ENCODE assay signal across 19 mouse cellular contexts in genomic region chr15:89471476-89471875, GRCm38 (mm10). TPM values are rescaled to one million over a fixed set of nuclear protein-coding genes. Genes with fewer than 3 reads are reported as not detected.
"Had no signal": no experiment of that assay in that cellular context is flagged by ENCODE, and none has a peak within 500 bp of the region (broad histone marks: within the 10 kb centered on the region; RNA-seq: fewer than 3 reads in every experiment).

No protein-coding gene starts in this region.

- H3K36me3 ChIP-seq: neural tube, embryonic 15.5 days; stomach, embryonic 15.5 days had no signal

- DNase-seq: retina, postnatal 1 day; right cerebral cortex, adult 18-20 months; right cerebral cortex, postnatal 14 days; right cerebral cortex, postnatal 25 days; right cerebral cortex, postnatal 4 days; spleen, adult 18-20 months; thymus, adult 18-20 months; thymus, adult 2 months; thymus, postnatal 14 days; thymus, postnatal 25 days; thymus, postnatal 36 days; thymus, postnatal 4 days had no signal

- H3K27me3 ChIP-seq: neural tube, embryonic 15.5 days; stomach, embryonic 15.5 days had no signal

- H3K4me3 ChIP-seq: neural tube, embryonic 15.5 days; stomach, embryonic 15.5 days had no signal

- H3K9me3 ChIP-seq: neural tube, embryonic 15.5 days; stomach, embryonic 15.5 days had no signal

- H3K27ac ChIP-seq: neural tube, embryonic 15.5 days; stomach, embryonic 15.5 days; stomach, postnatal 0 days had no signal

- H3K9ac ChIP-seq: neural tube, embryonic 15.5 days; stomach, embryonic 15.5 days had no signal

- H3K4me2 ChIP-seq: neural tube, embryonic 15.5 days; stomach, embryonic 15.5 days had no signal

RNA-seq across cellular contexts. Expression of gene Mapk8ip2, which starts 17.8 kb away (rescaled TPM):
- total RNA-seq: neutrophil, adult 5-6 weeks had no signal

RNA-seq across cellular contexts. Expression of gene Shank3, which starts 27.9 kb away (rescaled TPM):
- total RNA-seq: neutrophil, adult 5-6 weeks had no signal

RNA-seq across cellular contexts. Expression of gene Gm44502, which starts 42.0 kb away (rescaled TPM):
- polyA plus RNA-seq: neural tube, embryonic 15.5 days; stomach, embryonic 14.5 days; stomach, embryonic 15.5 days; stomach, embryonic 16.5 days; stomach, postnatal 0 days; thymus, postnatal 0 days had no signal
